Mouse (Mus musculus) C2C12 (cell line): ENCODE measurements around the gene Tekt5. TPM values are rescaled to one million over a fixed set of nuclear protein-coding genes. Genes with fewer than 3 reads are reported as not detected.
A peak's percentile ranks its signal among the peaks of the same experiment; 100 is the strongest.

Experiments used
- H3K27me3 ChIP-seq: one replicate; pipeline ENCODE4 v1.6.1; 2011; ENCODE audit not compliant: control insufficient read depth, insufficient read depth, insufficient read length
- H3K36me3 ChIP-seq: one replicate; pipeline ENCODE4 v1.6.1; 2011; ENCODE audit not compliant: control insufficient read depth, insufficient read depth
- H3K4me3 ChIP-seq: one replicate; pipeline ENCODE4 v1.5.1; 2011; ENCODE audit warnings: mild to moderate bottlenecking, control low read depth; ENCODE audit not compliant: poor library complexity, insufficient read depth, severe bottlenecking
- H3K79me2 ChIP-seq: one replicate; pipeline ENCODE4 v1.6.1; 2011; ENCODE audit not compliant: control insufficient read depth, insufficient read depth
- H3K79me3 ChIP-seq: one replicate; pipeline ENCODE4 v1.6.1; 2011; ENCODE audit warnings: low read depth, control low read depth
- H3ac ChIP-seq: one replicate; pipeline ENCODE3; 2011; ENCODE audit warnings: low read depth; ENCODE audit not compliant: control insufficient read depth, insufficient read length
- CEBPB ChIP-seq: IDR thresholded peaks from one replicate; pipeline ENCODE4 v1.6.1; 2011; ENCODE audit warnings: low read depth, mild to moderate bottlenecking, control low read depth, moderate library complexity
- CTCF ChIP-seq: IDR thresholded peaks from one replicate; pipeline ENCODE4 v1.5.1; 2011; ENCODE audit not compliant: control insufficient read depth, insufficient read depth, insufficient read length
- FOSL1 ChIP-seq: IDR thresholded peaks from one replicate; pipeline ENCODE4 v1.8.0; 2011; ENCODE audit warnings: mild to moderate bottlenecking, low read length; ENCODE audit not compliant: poor library complexity, insufficient read depth, severe bottlenecking
- MAX ChIP-seq: IDR thresholded peaks from one replicate; pipeline ENCODE4 v1.6.1; 2011; ENCODE audit warnings: mild to moderate bottlenecking, control low read depth
- MYOD1 ChIP-seq: IDR thresholded peaks from one replicate; pipeline ENCODE4 v1.6.1; 2011; ENCODE audit warnings: low read depth; ENCODE audit not compliant: control insufficient read depth, insufficient read length
- MYOG ChIP-seq: IDR thresholded peaks from one replicate; pipeline ENCODE4 v1.6.1; 2011; ENCODE audit not compliant: control insufficient read depth, insufficient read length; ENCODE audit errors: extremely low read depth
- USF1 ChIP-seq: IDR thresholded peaks from one replicate; pipeline ENCODE4 v1.6.1; 2011; ENCODE audit warnings: low read depth, mild to moderate bottlenecking, control low read depth, moderate library complexity
- long read RNA-seq, 2 experiments: library from polyadenylated mRNA; unstranded; transcript quantifications; one replicate each; pipeline ENCODE4 v2.0.0; 2019 to 2020
- polyA plus RNA-seq: library from polyadenylated mRNA; unstranded; fragments of >200 nt; fragmentation: generic; extraction: Trizol; gene quantifications from one replicate; pipeline ENCODE4 v1.2.1, GENCODE M21; 2012; ENCODE audit warnings: missing spikeins

Gene Tekt5
- not detected for polyA plus RNA-seq
- long read RNA-seq, experiment 1, result 0 reads
- long read RNA-seq, experiment 2, result 0 reads

GRCm38 (mm10) chr16:10394699-10395540 is at the start of gene Tekt5:
Gene Tekt5, minus strand, starts transcription at chr16:10395490.
- Histone ChIP-seq H3ac (no peak within 1 kb of the TSS), H3K36me3 (no peaks in the 10 kb centered on the region), H3K4me3 (no peak within 1 kb of the TSS), H3K79me2 (no peaks in the 10 kb centered on the region), H3K79me3 (no peaks in the 10 kb centered on the region), H3K27me3 (peaks cover 17% of the 10 kb centered on the region)
- peak; percentile 6 for TF ChIP-seq CTCF
- TF ChIP-seq MYOG, result no peak
- TF ChIP-seq MYOD1, result no peak
- no peak for TF ChIP-seq MAX

DNA sequence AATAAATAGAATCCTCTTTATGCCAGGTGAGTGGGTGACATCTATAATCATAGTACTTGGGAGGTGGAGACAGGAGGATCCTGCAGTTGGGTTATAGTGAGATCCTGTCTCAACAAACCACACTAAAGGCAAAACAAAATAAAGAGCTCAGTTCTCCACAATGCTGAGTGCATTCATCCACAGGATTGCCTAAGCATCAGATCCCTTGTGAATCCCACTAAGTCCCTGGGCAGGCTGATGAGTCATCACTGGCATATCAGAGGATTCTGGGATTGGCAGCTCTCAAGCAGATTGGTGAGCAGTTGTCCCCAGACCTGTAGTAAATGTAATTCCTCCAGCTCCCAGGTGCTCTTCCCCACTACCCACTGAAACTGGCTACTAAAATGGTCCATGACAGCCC is 48.4 kb upstream of the Tekt5 start:
- H3ac ChIP-seq, result no peak overlapping the region
- H3K36me3 ChIP-seq, result no peaks in the 10 kb centered on the region
- H3K27me3 ChIP-seq, result no peaks in the 10 kb centered on the region
- no peaks in the 10 kb centered on the region for H3K79me2 ChIP-seq
- no peaks in the 10 kb centered on the region for H3K79me3 ChIP-seq
- no peak overlapping the region for H3K4me3 ChIP-seq
- TF ChIP-seq CTCF (no peak), CEBPB (peak; percentile 54)

DNA sequence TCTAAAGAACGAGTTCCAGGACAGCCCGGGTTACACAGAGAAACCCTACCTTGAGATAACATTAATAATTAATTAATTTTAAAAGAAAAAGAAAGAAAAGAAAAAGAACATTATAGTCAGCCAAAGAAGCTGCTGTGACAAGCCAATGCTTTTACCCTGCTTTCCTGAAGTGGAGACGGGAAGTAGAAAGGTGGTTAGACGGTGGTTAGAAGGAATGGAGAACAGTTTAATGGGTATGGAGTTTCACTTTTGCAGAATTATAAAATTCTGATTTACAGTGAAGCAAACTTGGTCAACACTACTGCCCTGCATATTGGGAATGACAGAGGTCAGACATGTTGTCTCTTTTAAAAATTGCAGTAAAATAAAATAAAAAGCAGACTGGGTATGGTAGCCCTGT is 46.5 kb upstream of the Tekt5 start:
- H3K79me3 ChIP-seq, result no peaks in the 10 kb centered on the region

GRCm38 (mm10) chr16:10441328-10441727 is 46.0 kb upstream of the Tekt5 start:
- Histone ChIP-seq H3ac (no peak overlapping the region), H3K36me3 (no peaks in the 10 kb centered on the region), H3K79me2 (no peaks in the 10 kb centered on the region), H3K27me3 (no peaks in the 10 kb centered on the region), H3K79me3 (no peaks in the 10 kb centered on the region), H3K4me3 (no peak overlapping the region)
- TF ChIP-seq MAX (no peak), USF1 (no peak), CEBPB (no peak), FOSL1 (no peak), MYOG (no peak), CTCF (no peak), MYOD1 (no peak)

More for the DNA sequence above, 46.5 kb upstream of the Tekt5 start:
- Histone ChIP-seq H3ac (no peak overlapping the region), H3K79me2 (no peaks in the 10 kb centered on the region), H3K4me3 (no peak overlapping the region), H3K36me3 (no peaks in the 10 kb centered on the region), H3K27me3 (no peaks in the 10 kb centered on the region)
- TF ChIP-seq USF1 (no peak), FOSL1 (no peak), MAX (no peak), MYOG (no peak), CTCF (no peak), CEBPB (no peak), MYOD1 (no peak)

- H3ac ChIP-seq, result no peak overlapping the region
- TF ChIP-seq CEBPB, result no peak
- no peaks in the 10 kb centered on the region for H3K36me3 ChIP-seq
- no peaks in the 10 kb centered on the region for H3K79me3 ChIP-seq
- H3K79me2 ChIP-seq, result no peaks in the 10 kb centered on the region
- no peak overlapping the region for H3K4me3 ChIP-seq
- H3K27me3 ChIP-seq, result no peaks in the 10 kb centered on the region
Observed at GRCm38 (mm10) chr16:10438055-10438454, 42.8 kb upstream of the Tekt5 start.

GRCm38 (mm10) chr16:10436166-10436565 is 40.9 kb upstream of the Tekt5 start:
- no peaks in the 10 kb centered on the region for H3K79me2 ChIP-seq
- H3K27me3 ChIP-seq, result no peaks in the 10 kb centered on the region
- H3K36me3 ChIP-seq, result no peaks in the 10 kb centered on the region
- no peak overlapping the region for H3ac ChIP-seq
- no peak overlapping the region for H3K4me3 ChIP-seq
- H3K79me3 ChIP-seq, result no peaks in the 10 kb centered on the region
- TF ChIP-seq MAX (no peak), CEBPB (no peak), USF1 (no peak), MYOD1 (no peak)
